Mouse (Mus musculus) midbrain, embryonic 10.5 days (tissue): ENCODE results near the gene Vtcn1. TPM values are rescaled to one million over a fixed set of nuclear protein-coding genes. Genes with fewer than 3 reads are reported as not detected.

Experiments used
- DNase-seq: peaks from one replicate; pipeline ENCODE4 v3.0.0-alpha.2; 2017; ENCODE audit warnings: low spot score
- H3K27ac ChIP-seq: fragments of 300-500 bp; sonication (generic); replicated peaks from 2 replicates; pipeline ENCODE4 v1.5.1; 2016; ENCODE audit warnings: mild to moderate bottlenecking
- H3K27me3 ChIP-seq: fragments of 300-500 bp; sonication (generic); 2 replicates; pipeline ENCODE4 v1.6.1; 2016; ENCODE audit warnings: low read depth, mild to moderate bottlenecking; ENCODE audit not compliant: poor library complexity, severe bottlenecking
- H3K36me3 ChIP-seq: fragments of 300-500 bp; sonication (generic); 2 replicates; pipeline ENCODE4 v1.6.1; 2016; ENCODE audit warnings: mild to moderate bottlenecking, moderate library complexity
- H3K4me1 ChIP-seq: fragments of 300-500 bp; sonication (generic); 2 replicates; pipeline ENCODE4 v1.6.1; 2016
- H3K4me3 ChIP-seq: fragments of 300-500 bp; sonication (generic); 2 replicates; pipeline ENCODE4 v1.5.1; 2016; ENCODE audit warnings: mild to moderate bottlenecking, moderate library complexity
- H3K9me3 ChIP-seq: fragments of 300-500 bp; sonication (generic); replicated peaks from 2 replicates; pipeline ENCODE4 v1.6.1; 2016; ENCODE audit warnings: mild to moderate bottlenecking
- WGBS: fragments of 180-500 bp; shearing (Covaris S2); methylation state at CpG from one replicate; pipeline ENCODE4 v1.1.7; 2016; 5-methylcytosine and 5-hydroxymethylcytosine counted together
- polyA plus RNA-seq: library from polyadenylated mRNA; unstranded; fragments of >200 nt; fragmentation: Nextera tagmentation; extraction: Ambion mirVana; gene quantifications from 2 replicates; pipeline ENCODE4 v1.2.1, GENCODE M21; 2016

Gene Vtcn1
- polyA plus RNA-seq, 1 experiment from 2014 or later, result not detected

DNA sequence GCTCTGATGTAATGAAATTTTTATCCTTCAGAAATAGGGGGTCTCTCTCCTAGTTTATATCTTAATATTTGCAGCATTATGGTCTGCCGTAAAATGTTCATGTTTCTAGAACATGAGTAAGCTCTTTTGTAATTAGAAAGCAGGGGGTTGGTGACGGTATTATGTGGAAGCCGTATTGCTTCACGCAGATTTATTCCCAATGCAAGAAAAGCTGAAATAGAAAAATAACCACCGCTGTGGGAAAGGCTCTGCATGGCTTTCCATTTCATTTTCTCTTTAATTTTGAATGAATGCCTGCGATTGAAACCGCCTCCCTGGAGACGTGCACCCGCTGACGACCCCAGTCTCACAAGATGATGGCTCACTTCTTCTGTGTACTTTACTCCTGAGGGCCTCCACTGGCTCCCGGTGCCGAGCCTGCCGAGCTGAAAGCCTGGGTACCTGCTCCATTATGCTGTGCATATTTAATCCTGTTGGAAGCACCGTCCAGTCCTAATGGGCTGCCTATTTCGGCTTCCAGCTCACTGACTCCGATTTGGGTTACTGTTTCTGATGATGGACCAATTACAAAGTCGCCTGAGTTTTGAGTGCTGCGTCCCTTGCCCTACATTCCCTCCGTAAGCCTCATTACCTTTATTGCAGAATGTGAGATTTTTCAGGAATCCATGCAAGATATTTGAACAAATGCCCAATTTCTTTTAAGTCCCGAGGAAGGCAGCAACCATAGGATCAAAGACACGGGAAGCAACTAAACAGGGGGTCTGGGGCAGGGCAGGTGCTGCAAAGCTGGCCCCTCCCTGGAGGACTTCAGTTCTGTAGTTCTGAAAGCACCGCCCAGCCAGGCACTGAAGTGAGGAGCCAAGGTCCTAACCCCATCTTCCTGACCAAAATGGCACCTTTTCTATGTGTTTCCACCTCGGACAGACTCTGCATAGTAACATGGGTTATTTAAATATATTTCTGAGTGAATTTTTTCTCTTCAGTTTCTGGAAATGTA, 36.3 kb downstream of the Vtcn1 start:
- H3K27ac ChIP-seq, result no peak overlapping the region
- no peaks in the 10 kb centered on the region for H3K36me3 ChIP-seq
- no peaks in the 10 kb centered on the region for H3K27me3 ChIP-seq
- 80% methylated on average over 23 of the region's 23 CpGs for WGBS
- DNase-seq, result no peak
- H3K4me3 ChIP-seq, result no peak overlapping the region
- no peaks in the 10 kb centered on the region for H3K4me1 ChIP-seq
- no peaks in the 10 kb centered on the region for H3K9me3 ChIP-seq

DNA sequence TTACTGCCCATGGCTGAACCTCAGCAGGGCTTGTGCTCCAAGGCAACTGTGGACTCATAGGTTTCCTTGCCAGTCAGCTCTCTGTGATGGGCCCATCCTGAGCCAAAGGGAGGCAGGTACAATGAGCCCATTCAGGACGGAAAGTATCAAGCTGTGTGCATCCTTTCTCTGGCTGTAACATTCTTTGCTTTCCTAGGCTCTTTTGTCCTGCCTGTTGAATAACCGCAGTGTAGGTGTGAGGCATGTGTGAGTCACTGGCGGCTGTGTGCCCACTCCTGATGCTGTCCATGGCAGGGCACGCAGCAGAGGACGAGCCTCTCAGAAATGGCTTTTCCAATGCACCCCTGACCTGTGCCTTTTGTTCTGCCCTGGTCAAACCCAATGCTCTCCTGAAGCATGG, 41.7 kb downstream of the Vtcn1 start:
- H3K4me1 ChIP-seq, result peaks cover 5% of the 10 kb centered on the region; the same call in 1 of the 2 replicates
- no peak for DNase-seq
- 56% methylated on average over 5 of the region's 5 CpGs for WGBS
- no peak overlapping the region for H3K4me3 ChIP-seq
- no peak overlapping the region for H3K27ac ChIP-seq
- no peaks in the 10 kb centered on the region for H3K36me3 ChIP-seq
- no peaks in the 10 kb centered on the region for H3K9me3 ChIP-seq
- H3K27me3 ChIP-seq, result no peaks in the 10 kb centered on the region

DNA sequence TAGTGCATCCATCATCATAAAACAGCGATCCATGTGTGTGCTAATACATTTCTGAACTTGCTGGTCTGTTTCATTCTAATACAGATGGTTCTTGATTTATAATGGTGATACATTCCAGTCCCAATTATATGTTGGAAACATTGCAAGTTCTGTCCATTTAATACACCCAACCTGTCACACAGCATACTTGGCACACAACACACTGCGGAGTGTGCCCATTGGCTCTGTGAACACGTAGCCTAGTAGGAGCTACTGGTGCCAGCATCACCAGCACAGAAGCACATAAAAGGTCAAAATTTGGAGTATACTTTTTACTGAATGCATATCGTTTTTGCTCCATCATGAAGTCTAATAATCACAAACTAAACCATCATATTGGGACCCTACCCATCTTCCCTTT, 51.8 kb downstream of the Vtcn1 start:
- Histone ChIP-seq H3K4me1 (no peaks in the 10 kb centered on the region), H3K27ac (no peak overlapping the region), H3K9me3 (no peaks in the 10 kb centered on the region), H3K4me3 (no peak overlapping the region), H3K27me3 (no peaks in the 10 kb centered on the region), H3K36me3 (no peaks in the 10 kb centered on the region)
- 96% methylated on average over 4 of the region's 4 CpGs for WGBS
- DNase-seq, result no peak

DNA sequence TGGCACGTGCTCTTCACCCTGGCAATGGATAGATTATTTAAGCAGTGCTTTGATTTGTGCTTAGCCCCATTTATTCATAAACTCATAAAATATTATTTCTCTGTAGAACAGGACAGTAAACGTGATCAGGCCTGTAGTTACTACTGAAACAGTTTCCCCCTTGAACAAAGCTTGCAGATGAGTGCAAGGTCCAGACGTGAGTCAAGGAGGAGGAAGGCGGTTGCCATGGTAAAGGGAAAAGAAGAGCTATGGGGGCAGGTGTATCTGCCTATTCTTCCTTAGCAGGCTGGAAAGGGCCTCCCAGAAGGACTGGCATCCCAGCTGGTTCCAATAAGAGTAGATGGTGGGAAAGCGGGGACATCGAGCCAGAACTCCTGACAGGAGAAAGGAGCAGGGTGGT, 56.1 kb downstream of the Vtcn1 start:
- DNase-seq, result no peak
- WGBS, result 82% methylated on average over 6 of the region's 6 CpGs
- Histone ChIP-seq H3K4me1 (no peaks in the 10 kb centered on the region), H3K27me3 (no peaks in the 10 kb centered on the region), H3K9me3 (no peaks in the 10 kb centered on the region), H3K4me3 (no peak overlapping the region), H3K36me3 (no peaks in the 10 kb centered on the region), H3K27ac (no peak overlapping the region)

DNA sequence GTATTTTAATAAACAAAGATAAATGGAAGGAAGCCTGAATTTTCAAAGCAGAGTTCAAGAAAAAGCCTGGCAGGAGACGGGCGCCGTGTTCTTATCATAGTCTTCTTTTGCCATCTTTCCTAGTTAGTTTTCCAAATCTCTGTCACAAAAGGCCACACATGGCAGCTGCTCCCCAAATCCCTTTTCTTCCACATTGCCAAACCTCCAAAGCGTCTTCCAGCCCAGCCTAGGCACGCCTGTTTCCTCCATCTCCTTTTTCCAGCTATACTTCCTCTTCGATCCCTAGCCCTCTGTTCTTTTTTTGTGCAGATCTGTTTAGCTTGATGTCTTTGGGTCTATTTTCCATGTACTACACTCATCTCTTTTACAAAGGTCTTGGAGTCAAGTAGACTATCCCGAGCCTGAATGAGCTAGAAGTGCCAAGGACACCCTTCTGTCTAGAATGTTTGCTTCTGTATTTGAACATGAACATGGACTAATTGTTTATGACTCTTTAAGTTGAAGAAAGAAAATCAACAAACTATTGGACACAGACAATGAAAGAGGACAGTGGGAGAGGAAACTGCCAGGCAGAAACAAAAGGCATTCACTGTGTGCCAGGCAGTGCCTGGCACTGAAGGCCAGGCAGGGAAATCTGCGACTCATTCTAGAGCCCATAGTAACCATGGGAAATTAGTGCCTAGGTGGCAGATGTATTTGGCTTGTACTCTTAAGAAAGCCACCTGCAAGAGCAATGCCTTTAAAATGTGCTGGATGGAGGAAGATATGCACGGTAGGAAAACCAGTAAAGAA, 56.8 kb downstream of the Vtcn1 start:
- H3K36me3 ChIP-seq, result no peaks in the 10 kb centered on the region
- H3K9me3 ChIP-seq, result no peaks in the 10 kb centered on the region; the same call in 1 of the 2 replicates
- no peak for DNase-seq
- 92% methylated on average over 9 of the region's 9 CpGs for WGBS
- no peak overlapping the region for H3K4me3 ChIP-seq
- no peak overlapping the region for H3K27ac ChIP-seq
- H3K4me1 ChIP-seq, result no peaks in the 10 kb centered on the region
- H3K27me3 ChIP-seq, result no peaks in the 10 kb centered on the region

DNA sequence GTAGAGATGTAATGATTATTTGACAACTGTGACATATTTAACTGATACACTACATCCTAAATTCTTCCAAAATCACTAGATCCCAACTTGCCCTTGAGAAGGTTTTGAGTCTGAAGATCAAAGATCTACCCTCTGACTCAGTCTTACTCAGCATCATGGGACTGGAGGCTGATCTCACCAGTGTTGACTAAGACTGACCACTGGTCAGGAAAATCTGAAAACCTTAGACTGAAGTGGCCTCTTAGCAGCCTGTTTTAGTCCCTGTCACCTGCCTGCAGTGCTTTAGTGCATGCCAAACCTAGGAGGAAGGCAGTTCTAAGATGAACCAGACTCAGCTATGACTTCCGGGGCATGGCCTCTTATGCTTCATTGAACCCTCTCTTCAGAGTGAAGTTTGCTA, 64.0 kb downstream of the Vtcn1 start:
- H3K9me3 ChIP-seq, result no peaks in the 10 kb centered on the region; the same call in 1 of the 2 replicates
- no peak overlapping the region for H3K4me3 ChIP-seq
- DNase-seq, result no peak
- no peaks in the 10 kb centered on the region for H3K36me3 ChIP-seq
- H3K4me1 ChIP-seq, result no peaks in the 10 kb centered on the region
- WGBS, result 100% methylated on average over 1 of the region's 1 CpGs
- no peak overlapping the region for H3K27ac ChIP-seq
- no peaks in the 10 kb centered on the region for H3K27me3 ChIP-seq

DNA sequence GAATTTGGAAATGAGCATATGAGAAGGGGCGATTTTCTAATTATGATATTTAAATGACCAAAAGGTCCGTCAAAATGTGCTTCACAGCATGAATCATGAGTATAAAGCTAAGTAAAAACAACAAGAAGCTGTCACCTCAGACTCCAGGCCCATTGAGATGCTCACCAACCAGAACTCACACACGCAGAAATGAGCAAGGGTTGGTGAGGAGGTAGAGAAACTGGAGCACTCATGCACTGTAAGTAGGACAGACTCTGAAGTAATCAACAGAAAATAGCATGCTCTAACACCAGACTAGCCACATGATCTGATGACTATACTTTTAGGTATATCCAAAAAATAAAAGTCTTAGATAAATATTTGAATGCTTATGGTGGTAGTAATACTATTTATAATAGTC, 65.1 kb downstream of the Vtcn1 start:
- no peaks in the 10 kb centered on the region for H3K4me1 ChIP-seq
- H3K36me3 ChIP-seq, result no peaks in the 10 kb centered on the region
- 92% methylated on average over 3 of the region's 3 CpGs for WGBS
- no peaks in the 10 kb centered on the region; the same call in 1 of the 2 replicates for H3K9me3 ChIP-seq
- H3K4me3 ChIP-seq, result no peak overlapping the region
- no peak overlapping the region for H3K27ac ChIP-seq
- no peaks in the 10 kb centered on the region for H3K27me3 ChIP-seq
- DNase-seq, result no peak

DNA sequence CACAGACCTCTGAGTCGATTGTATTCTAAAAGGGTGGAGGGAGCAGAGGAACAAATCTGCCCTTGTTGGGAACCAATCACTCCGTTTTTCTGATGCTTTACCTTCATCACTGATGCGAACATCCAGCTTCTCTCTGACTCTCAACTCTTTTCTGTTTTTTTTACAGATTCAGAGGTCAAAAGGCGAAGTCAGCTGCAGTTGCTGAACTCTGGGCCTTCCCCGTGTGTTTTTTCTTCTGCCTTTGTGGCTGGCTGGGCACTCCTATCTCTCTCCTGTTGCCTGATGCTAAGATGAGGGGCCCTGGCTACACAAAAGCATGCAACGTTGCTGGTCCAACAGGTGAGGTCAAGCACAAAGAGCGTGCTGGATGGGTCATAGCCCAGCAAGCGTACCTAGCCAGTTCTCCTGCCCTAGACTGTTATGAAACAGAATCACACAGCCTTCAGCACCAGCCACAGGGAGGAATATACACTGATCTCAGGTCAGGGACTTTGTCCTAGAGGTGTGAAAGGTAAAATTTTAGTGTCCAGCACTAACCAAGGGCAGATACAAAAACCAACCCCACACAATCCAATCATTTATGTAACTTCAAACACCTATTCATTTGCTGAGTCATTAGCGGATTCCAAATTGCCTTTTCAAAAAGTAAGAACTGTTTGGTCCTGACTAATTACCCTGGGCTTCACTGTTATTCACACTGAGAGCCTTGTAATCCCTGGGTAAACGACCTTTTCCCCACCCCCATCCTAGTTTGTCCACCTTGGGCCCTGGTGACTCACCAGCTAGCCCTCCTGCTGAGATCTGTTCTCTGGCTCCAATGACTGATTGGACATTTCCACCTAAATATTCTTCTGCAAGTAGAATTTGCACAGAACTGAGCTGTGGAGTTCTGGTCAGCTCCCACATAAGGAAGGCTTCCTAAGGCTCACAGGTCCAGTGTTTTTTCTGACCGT, 67.4 kb downstream of the Vtcn1 start:
- 69% methylated on average over 11 of the region's 11 CpGs for WGBS
- H3K27me3 ChIP-seq, result no peaks in the 10 kb centered on the region
- no peaks in the 10 kb centered on the region for H3K9me3 ChIP-seq
- H3K4me1 ChIP-seq, result no peaks in the 10 kb centered on the region
- DNase-seq, result no peak
- no peak overlapping the region for H3K27ac ChIP-seq
- H3K4me3 ChIP-seq, result no peak overlapping the region
- no peaks in the 10 kb centered on the region for H3K36me3 ChIP-seq

DNA sequence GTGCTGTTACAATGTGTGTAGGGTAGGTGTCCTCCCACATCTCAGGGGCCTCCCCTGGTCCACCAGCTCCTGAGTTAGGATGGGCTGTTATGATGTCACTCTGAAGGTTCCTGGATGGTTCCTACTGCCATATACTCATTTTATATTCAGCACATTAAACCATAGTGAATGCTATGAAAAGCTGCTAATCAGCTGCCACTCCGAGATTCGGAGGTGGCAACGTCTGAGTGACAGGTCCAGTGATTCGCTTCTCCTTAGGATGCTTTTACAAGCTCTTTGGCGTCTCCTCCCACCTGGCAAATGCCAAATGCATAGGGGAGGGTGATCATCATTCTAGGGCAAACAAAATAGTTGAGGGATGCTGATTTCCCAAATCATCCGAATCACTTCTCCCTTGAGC, 70.2 kb downstream of the Vtcn1 start:
- Histone ChIP-seq H3K36me3 (no peaks in the 10 kb centered on the region), H3K4me3 (no peak overlapping the region), H3K9me3 (no peaks in the 10 kb centered on the region), H3K27ac (no peak overlapping the region), H3K27me3 (no peaks in the 10 kb centered on the region), H3K4me1 (no peaks in the 10 kb centered on the region)
- DNase-seq, result no peak
- 84% methylated on average over 6 of the region's 6 CpGs for WGBS

DNA sequence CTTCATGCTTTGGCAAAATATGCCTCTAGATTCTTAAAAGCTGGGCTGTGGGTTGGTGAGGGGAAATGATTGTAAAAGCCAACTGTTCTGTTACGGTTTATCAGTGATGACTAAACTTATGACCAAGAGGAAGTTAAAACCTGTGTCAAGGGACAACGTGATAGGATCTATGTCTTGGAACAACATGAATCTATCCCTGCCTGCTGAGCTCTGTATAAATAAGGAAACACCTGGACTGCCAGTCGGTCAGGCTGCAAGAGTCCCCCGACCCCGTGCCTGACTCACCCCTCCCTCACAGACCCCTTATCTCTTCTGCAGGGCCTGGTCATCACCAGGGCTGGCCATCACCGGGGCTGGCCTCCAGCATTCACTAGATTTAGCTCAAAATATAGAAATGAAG, 80.9 kb downstream of the Vtcn1 start:
- no peaks in the 10 kb centered on the region for H3K27me3 ChIP-seq
- DNase-seq, result no peak
- no peak overlapping the region for H3K4me3 ChIP-seq
- no peaks in the 10 kb centered on the region for H3K36me3 ChIP-seq
- H3K4me1 ChIP-seq, result no peaks in the 10 kb centered on the region
- H3K27ac ChIP-seq, result no peak overlapping the region
- WGBS, result 81% methylated on average over 6 of the region's 6 CpGs
- H3K9me3 ChIP-seq, result no peaks in the 10 kb centered on the region

DNA sequence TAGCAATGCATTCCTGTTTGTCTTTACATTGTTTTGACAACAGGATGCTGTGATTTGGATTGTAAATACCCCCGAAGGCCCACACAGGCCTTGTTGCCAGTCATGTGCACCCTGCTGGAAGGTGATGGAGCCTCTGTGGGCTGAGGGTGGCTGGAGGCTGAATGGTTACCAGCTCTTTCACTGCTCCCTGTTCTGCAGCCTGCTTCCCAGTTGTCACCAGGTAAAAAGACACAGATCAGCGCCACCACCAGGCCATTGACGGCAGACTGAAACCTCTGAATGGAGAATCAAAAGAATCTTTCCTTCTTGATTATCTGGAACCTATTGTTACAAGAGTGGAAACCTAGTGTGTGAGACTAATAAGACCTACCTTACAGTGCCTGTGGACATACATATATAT, 81.7 kb downstream of the Vtcn1 start:
- Histone ChIP-seq H3K27ac (no peak overlapping the region), H3K4me3 (no peak overlapping the region), H3K9me3 (no peaks in the 10 kb centered on the region), H3K27me3 (no peaks in the 10 kb centered on the region), H3K4me1 (no peaks in the 10 kb centered on the region), H3K36me3 (no peaks in the 10 kb centered on the region)
- no peak for DNase-seq
- WGBS, result 40% methylated on average over 3 of the region's 3 CpGs

DNA sequence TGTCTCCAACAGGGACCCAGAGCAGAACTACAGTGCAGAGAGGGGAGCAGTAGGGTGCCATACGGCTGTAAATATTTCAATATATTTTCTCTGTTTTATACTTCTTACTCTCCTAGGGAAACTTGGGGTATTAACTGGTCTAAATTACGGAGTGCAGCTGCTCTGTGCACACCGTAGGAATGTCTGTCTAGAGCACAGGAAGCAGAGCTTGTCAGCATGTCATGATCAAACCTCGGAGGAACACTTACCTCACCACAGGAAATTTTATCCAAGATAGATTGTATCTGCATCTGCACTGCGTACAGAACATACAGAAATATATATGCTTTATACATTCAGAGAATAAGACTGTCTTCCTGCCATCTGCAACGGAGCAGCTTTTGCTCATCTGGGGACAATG, 83.3 kb downstream of the Vtcn1 start:
- H3K27ac ChIP-seq, result no peak overlapping the region
- no peaks in the 10 kb centered on the region for H3K9me3 ChIP-seq
- H3K36me3 ChIP-seq, result no peaks in the 10 kb centered on the region
- WGBS, result 84% methylated on average over 6 of the region's 6 CpGs
- H3K4me1 ChIP-seq, result no peaks in the 10 kb centered on the region
- no peak for DNase-seq
- H3K27me3 ChIP-seq, result no peaks in the 10 kb centered on the region
- H3K4me3 ChIP-seq, result no peak overlapping the region
